18 mouse cellular contexts compared by ENCODE assay signal in genomic region chrX:103708592-103708991, GRCm38 (mm10).
"Had no signal": no experiment of that assay in that cellular context is flagged by ENCODE, and none has a peak within 500 bp of the region (broad histone marks: within the 10 kb centered on the region; RNA-seq: fewer than 3 reads in every experiment).

No protein-coding gene starts in this region.

- DNase-seq: liver; liver, postnatal 0 days; lung, embryonic 14.5 days; retina, postnatal 1 day; thymus, adult 18-20 months; thymus, postnatal 36 days had no signal

- H3K27ac ChIP-seq: intestine, embryonic 15.5 days; limb, embryonic 10.5 days; limb, embryonic 13.5 days; liver, embryonic 14.5 days; macrophage; midbrain, embryonic 10.5 days; midbrain, embryonic 13.5 days; neural tube, embryonic 13.5 days had no signal

- H3K36me3 ChIP-seq: intestine, embryonic 15.5 days; limb, embryonic 10.5 days; limb, embryonic 13.5 days; midbrain, embryonic 10.5 days; midbrain, embryonic 13.5 days; neural tube, embryonic 13.5 days had no signal

- H3K4me2 ChIP-seq: intestine, embryonic 15.5 days; limb, embryonic 13.5 days; lung, embryonic 14.5 days; midbrain, embryonic 13.5 days; neural tube, embryonic 13.5 days had no signal

- H3K9me3 ChIP-seq: intestine, embryonic 15.5 days; limb, embryonic 10.5 days; limb, embryonic 13.5 days; megakaryocyte, embryonic 14.5 days; midbrain, embryonic 10.5 days; midbrain, embryonic 13.5 days; neural tube, embryonic 13.5 days had no signal

- H3K4me3 ChIP-seq: intestine, embryonic 15.5 days; limb, embryonic 10.5 days; limb, embryonic 13.5 days; megakaryocyte, embryonic 14.5 days; midbrain, embryonic 10.5 days; midbrain, embryonic 13.5 days; myocyte; neural tube, embryonic 13.5 days had no signal

- H3K9ac ChIP-seq: intestine, embryonic 15.5 days; limb, embryonic 13.5 days; liver, embryonic 14.5 days; liver, postnatal 0 days; lung, embryonic 14.5 days; midbrain, embryonic 13.5 days; neural tube, embryonic 13.5 days had no signal

- ATAC-seq: intestine, embryonic 15.5 days; liver, postnatal 0 days; lung, postnatal 0 days; midbrain, embryonic 13.5 days; midbrain, embryonic 16.5 days had no signal

- H3K4me1 ChIP-seq: intestine, embryonic 15.5 days; neural tube, embryonic 13.5 days had no signal
